Mouse (Mus musculus) T-helper 1 cell (primary cell): Measurements from ENCODE around the gene Dus3l.

Experiments
- in situ Hi-C: fragments of 300-600 bp; cut with MboI, MseI; formaldehyde crosslinking; loops from one replicate; pipeline ENCODE4 v1.15.1; 2025; ENCODE audit warnings: high pct_unique_total_duplicates

The Dus3l gene

DNA sequence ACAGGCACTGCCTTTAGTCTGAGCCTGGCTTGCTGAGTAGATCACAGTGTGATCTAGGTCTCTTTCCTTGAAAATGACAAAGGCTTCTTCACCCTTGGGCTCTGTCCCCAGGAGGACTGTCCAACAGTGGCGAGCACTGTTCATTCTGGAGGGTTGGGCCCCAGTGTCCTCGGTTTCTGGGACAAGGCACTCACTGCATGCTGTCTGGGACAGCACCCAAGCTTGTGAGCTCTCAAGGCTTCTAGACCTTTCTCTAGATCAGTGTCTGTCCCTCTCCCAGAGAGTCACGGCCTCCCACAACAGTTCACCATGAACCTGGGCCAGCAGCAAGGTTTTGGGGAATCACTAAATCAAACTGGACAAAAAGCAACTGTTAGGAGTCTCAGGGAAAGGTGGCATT is 28.0 kb downstream of the Dus3l start:
- in situ Hi-C loops, result no loop called here

DNA sequence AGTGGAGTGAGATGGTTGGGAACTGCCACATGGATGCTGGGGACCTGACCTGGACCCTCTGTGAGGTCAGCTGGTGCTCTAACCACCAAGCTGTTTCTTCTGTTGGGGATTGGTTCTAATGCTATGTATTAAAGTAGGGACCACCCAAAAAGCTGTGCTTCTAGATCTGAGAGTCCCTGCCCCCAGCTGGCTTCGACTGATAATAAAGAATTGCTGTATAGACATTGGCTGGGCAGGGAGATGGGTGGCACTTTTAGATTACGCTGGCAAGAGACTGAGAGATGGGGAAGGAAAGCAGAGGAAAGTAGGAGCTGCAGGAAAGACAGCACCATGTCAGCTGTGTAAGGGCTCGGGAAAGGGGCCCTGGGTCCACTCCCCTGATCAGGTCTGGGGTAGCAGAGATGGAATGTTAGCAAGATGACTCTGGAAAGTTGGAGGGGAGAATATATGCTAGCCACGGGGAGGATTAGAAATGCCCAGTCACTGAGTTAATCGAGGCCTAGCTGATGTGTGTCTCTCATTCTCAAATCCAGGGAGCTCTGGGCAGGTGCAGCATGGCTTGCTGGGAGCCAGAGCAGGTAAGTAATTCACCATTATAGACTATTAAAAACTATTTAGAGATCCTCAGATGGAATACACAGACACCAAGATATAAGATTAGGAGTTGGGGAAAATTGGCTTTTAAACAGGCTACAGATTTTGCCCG is 29.2 kb downstream of the Dus3l start:
- in situ Hi-C loops, result no loop called here

DNA sequence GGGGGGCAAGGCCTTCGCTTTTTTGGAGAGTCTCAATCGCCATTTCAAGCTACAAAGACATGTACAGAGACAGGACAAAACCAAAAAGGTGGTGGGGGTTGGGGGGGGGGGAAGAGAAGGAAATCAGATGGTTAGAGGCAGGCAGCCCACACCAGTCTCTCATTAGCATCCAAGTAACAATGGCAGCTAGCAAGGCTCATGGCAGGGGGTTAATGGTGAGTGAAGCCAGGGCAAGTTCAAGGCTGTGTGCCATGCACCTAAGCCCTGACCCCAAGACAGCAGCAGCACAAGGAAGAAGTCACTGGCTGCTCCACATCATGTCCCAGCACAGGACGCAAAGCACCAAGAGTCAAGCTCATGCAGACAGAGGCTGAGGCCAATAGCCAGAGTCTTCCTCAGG is 34.7 kb downstream of the Dus3l start:
- in situ Hi-C loops, result no loop called here

DNA sequence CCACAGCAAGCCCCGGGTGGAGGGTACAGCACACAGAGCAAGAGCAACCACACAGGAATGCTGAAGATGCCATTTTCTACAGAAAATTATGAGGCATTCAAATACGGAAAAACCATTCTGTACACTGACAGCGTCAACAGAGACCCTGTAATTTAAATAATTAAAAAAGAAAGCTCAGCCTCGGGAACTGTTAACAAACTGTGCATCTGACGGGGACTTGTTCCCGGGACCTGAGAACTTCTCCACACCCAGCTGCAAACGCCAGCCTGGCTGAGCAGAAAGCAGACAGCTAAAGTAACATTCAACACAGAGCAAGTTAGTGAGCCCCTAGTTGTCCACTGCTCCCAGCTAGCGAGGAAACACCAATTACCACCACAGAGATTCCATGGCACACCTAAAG is 37.5 kb downstream of the Dus3l start:
- in situ Hi-C loops, result no loop called here

DNA sequence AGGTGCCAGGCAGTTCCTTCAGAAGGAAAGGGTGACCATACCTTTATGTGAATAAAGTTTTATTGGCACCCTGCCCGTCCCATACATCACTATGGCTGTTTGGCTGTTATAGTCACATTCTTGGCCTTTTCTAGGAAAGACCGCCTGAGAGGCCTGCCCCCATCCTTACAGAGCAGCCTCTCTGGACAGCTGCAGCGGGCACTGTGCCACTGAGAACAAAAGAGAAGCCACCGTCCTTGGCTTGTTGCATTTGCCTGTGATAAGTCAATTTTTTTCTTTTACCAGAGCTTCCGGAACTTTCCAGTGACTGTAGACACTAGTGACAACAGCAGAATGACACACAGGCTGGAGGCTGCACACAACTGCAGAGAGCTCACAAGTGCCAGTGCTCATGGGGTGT is 40.4 kb downstream of the Dus3l start:
- in situ Hi-C loops, result no loop called here

DNA sequence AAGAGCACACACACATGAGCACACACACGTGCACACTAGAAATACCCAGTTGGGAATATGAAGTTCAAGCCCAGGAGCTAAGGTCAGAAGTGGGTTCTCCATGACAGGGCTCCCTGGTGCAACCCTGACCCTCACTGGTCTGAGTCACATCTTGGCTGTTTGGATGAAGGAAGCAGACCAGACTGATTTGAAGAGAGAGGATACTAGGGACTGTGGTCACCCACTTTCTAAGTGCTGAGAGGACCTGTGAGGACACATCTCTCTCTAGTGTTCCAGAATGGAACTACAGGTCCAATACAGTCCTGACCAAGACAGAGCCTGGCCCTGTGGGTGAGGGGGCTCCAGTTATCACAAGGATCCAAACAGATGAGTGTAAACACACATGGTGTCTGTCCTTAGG is 41.2 kb downstream of the Dus3l start:
- in situ Hi-C loops, result no loop called here

DNA sequence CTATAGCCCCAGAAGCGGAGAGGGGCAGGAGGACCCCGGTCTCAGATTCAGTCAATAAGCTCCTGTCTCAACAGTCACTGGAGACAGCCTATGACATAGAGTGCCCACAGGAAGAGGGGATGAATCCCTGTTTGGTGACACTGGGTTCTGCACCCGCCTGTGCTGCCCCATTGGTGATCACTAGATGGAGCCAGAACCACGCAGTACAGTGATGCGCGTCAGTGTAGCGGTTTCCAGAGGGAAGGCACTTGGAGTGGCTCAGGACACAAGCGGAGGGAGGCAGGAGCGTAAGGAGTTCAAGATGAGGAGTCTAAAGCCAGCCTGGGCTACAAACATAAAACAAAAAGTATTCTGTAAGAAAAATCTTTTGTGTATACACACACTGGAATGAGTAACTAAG is 44.0 kb downstream of the Dus3l start:
- in situ Hi-C loops, result no loop called here

DNA sequence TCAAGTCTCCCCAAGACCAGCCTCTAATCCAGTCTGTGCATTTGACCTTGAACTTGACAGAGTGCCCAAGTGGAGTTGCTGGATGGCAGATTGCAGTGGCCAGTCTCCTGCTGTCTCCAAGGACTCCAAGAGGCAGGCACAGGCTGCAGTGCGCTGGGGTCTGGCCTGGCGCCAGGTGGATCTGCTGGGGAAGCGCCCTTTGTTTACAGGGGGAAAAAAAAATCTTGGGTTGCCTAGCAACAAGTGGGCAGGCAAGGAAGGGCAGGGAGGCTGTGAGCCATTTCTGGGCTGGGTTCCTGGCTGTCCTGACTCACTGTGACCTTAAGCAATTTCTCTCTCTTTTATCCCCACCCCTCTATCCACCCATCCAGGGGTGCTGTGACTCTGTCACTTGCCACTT is 45.7 kb downstream of the Dus3l start:
- in situ Hi-C loops, result no loop called here

DNA sequence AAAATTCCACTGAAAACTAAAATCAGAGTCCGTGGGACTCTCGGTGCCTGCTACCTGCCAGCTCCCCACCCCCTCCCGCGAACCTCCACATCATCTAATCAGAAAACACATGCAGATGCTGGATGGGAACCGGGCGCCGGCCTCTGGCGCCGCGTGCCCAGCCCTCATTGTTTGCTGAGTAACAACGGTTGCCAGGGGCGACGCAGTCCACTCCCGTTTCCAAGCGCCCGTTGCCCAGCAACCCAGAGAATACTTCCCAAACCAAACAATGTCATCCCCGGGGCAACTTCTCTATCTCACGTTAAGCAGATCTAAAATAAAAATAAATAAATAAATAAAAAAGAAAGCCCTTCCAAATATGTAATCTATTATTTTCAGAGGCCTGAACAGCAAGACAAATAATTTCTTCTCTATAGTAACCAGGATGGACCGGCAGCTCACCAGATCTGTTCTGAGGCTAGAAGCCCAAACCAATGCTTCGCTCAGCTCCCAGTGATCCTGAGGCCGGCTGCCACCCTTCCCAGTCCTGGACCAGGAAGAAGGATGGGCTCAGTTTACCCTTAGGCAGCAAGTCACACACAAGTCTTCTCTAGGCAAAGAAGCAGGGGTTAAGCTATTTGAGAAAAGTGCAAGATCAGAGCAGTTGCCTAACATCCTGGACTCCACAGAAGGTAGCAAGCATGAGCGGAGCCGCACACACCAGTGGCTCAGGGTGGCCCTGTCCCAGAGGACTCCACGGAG is 49.9 kb downstream of the Dus3l start:
- in situ Hi-C loops, result no loop called here

DNA sequence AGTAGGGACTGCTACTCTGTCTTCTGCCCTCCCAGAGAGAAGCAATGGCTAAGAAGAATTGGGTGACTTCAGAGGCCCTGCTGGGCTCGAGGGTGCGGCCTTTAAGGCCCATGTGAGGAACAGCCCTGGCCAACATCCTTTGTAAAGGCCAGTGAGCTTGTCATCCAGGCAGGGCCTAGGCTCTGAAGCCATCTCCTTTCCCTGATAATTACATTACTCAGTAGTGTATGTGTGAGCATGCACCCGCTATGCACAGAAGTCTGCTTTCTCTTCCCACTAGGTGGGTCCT is 50.4 kb downstream of the Dus3l start:
- in situ Hi-C loops, result no loop called here

DNA sequence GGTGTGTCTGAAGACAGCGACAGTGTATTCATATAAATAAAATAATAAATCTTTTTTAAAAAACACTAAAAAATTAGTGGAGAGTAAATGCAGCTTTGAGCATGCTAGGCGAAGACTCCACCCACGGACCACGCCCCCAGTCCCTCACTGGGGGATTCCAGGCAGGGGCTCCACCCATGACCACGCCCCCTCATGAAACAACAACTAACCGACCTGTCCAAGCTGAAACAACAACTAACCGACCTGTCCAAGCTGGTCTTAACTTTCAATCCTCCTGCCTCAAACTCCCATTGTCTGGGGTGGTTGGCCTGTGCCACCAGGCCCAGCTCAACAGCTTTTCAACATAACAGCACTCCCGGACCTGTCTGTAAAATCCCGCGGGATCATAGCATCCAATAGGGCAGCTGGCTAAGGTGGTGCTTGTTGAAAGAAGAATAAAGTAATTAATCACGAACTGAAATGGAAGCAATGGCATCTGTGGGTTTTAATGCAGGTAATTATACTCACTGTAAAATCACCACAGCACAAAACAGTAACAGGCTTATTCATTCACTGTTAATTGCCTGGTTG is 53.6 kb downstream of the Dus3l start:
- in situ Hi-C loops, result no loop called here

DNA sequence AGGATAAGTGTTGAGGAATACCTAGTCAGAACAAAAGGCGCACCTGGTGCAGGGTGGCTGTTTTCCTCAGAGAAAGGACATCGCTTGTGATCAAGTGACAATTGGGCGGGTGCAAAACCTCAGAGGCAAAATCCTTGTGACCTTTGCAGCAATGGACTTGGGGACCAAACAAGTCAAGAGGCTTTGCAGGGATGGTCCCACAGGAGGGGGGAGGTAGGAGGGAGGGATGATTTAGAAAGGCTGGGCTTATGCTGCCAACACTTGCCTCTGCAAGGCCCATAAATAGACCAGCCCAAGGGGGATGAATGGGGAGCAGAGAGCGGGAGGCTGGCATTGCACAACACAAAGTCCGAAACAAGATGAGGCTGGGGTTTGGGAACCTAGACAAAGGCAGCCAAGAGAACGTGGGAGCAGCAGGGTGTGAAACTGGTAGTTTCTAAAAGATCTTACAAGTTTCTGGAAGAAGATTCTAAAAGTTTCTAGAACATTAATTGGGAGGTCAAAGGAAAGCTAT is 54.5 kb downstream of the Dus3l start:
- in situ Hi-C loops, result no loop called here
